Mouse (Mus musculus): ENCODE measurements around the gene Scamp5.
"Not testable (repeated sequence)": the region's sequence is repeated elsewhere in the genome, so short reads cannot be mapped to it uniquely, and the experiment has no call there.

Scamp5 gene

GRCm38 (mm10) chr9:57449715-57450114, 18.1 kb downstream of the Scamp5 start:
- no peak for DNase-seq

GRCm38 (mm10) chr9:57440620-57441019, 27.2 kb downstream of the Scamp5 start:
- DNase-seq = no peak

- peak; percentile 94 for DNase-seq
These were observed 28.2 kb downstream of the Scamp5 start, which contains the start of gene Ppcdc for GRCm38 (mm10) chr9:57439522-57440295. Gene Ppcdc, minus strand, starts transcription at chr9:57440124.

- no peak for DNase-seq
These were observed 28.8 kb downstream of the Scamp5 start for GRCm38 (mm10) chr9:57439083-57439482.

- no peak for DNase-seq
These were observed 29.8 kb downstream of the Scamp5 start for GRCm38 (mm10) chr9:57437896-57438614.

GRCm38 (mm10) chr9:57436166-57436565, 31.7 kb downstream of the Scamp5 start:
- no peak for DNase-seq

GRCm38 (mm10) chr9:57434405-57435165, 33.3 kb downstream of the Scamp5 start:
- no peak for DNase-seq

- peak; percentile 84 for DNase-seq
These were observed 34.5 kb downstream of the Scamp5 start for GRCm38 (mm10) chr9:57433097-57434032.

GRCm38 (mm10) chr9:57432480-57432879, 35.4 kb downstream of the Scamp5 start:
- no peak for DNase-seq

GRCm38 (mm10) chr9:57431202-57431601, 36.7 kb downstream of the Scamp5 start:
- no peak for DNase-seq

- no peak for DNase-seq
These were observed 39.5 kb downstream of the Scamp5 start for GRCm38 (mm10) chr9:57428391-57428790.

- DNase-seq = no peak
These were observed 39.9 kb downstream of the Scamp5 start for GRCm38 (mm10) chr9:57427937-57428336.

- DNase-seq = not testable (repeated sequence)
These were observed 40.7 kb downstream of the Scamp5 start for GRCm38 (mm10) chr9:57427123-57427522.

- DNase-seq = no peak
These were observed 42.7 kb downstream of the Scamp5 start for GRCm38 (mm10) chr9:57425116-57425515.

GRCm38 (mm10) chr9:57424066-57424465, 43.8 kb downstream of the Scamp5 start:
- DNase-seq = no peak

GRCm38 (mm10) chr9:57421688-57422111, 46.2 kb downstream of the Scamp5 start:
- no peak for DNase-seq

- no peak for DNase-seq
These were observed 46.7 kb downstream of the Scamp5 start for GRCm38 (mm10) chr9:57421121-57421571.

GRCm38 (mm10) chr9:57420321-57421120, 47.3 kb downstream of the Scamp5 start:
- DNase-seq = no peak

- no peak for DNase-seq
These were observed 48.2 kb downstream of the Scamp5 start for GRCm38 (mm10) chr9:57419521-57420267.

- DNase-seq = peak; percentile 90
These were observed 50.5 kb downstream of the Scamp5 start for GRCm38 (mm10) chr9:57417341-57417740.

All from cerebellum, adult 9-10 months (tissue).